Mouse (Mus musculus) C2C12 (cell line): ENCODE measurements at regions not wholly inside any gene's neighbourhood (a gene's known extent, or its start where the extent isn't known, plus 50 kb on each side); places are given as distances from the start of the nearest gene placed in this dataset.

Experiments
- CTCF ChIP-seq: IDR thresholded peaks from one replicate; pipeline ENCODE4 v1.5.1; 2011; ENCODE audit not compliant: control insufficient read depth, insufficient read depth, insufficient read length
- MYOG ChIP-seq: IDR thresholded peaks from one replicate; pipeline ENCODE4 v1.6.1; 2011; ENCODE audit not compliant: control insufficient read depth, insufficient read length; ENCODE audit errors: extremely low read depth

DNA sequence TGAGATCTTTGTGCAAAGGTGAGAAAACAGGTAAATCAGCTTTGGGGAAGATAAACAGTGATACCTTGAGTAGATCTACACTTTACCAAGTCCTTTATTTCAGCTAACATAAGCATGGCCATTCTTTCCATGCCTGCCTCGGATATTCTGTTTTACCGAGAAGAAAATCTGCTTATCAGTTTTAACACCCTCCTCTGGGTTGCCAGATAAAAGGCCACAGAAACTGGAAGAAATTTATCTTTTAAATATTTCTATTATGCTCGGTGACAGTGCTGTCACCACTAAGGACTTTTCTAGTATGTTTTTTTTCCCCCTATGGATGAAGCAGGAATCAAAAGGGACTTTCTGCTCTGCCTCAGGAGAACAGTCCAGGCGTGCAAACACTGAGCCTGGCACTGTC, 84.2 kb downstream of the Mbip start:
- TF ChIP-seq CTCF (no peak), MYOG (no peak)
